Mouse (Mus musculus) hindbrain, embryonic 10.5 days (tissue): ENCODE results near the gene Vps8. TPM values are rescaled to one million over a fixed set of nuclear protein-coding genes. Genes with fewer than 3 reads are reported as not detected.
"Not testable (repeated sequence)": the region's sequence is repeated elsewhere in the genome, so short reads cannot be mapped to it uniquely, and the experiment has no call there.

ENCODE experiments used
- DNase-seq: peaks from one replicate; pipeline ENCODE4 v3.0.0-alpha.2; 2017; ENCODE audit warnings: low spot score
- H3K27ac ChIP-seq: fragments of 300-500 bp; sonication (generic); 2 replicates; pipeline ENCODE4 v1.5.1; 2016; ENCODE audit warnings: mild to moderate bottlenecking, moderate library complexity
- H3K27me3 ChIP-seq: fragments of 300-500 bp; sonication (generic); 2 replicates; pipeline ENCODE4 v1.6.1; 2016; ENCODE audit warnings: mild to moderate bottlenecking; ENCODE audit not compliant: poor library complexity, insufficient read depth, severe bottlenecking
- H3K36me3 ChIP-seq: fragments of 300-500 bp; sonication (generic); 2 replicates; pipeline ENCODE4 v1.6.1; 2016; ENCODE audit warnings: mild to moderate bottlenecking, moderate library complexity
- H3K4me1 ChIP-seq: fragments of 300-500 bp; sonication (generic); replicated peaks from 2 replicates; pipeline ENCODE4 v1.6.1; 2016; ENCODE audit warnings: mild to moderate bottlenecking
- H3K4me3 ChIP-seq: fragments of 300-500 bp; sonication (generic); 2 replicates; pipeline ENCODE4 v1.5.1; 2016; ENCODE audit warnings: mild to moderate bottlenecking, moderate library complexity
- H3K9me3 ChIP-seq: fragments of 300-500 bp; sonication (generic); 2 replicates; pipeline ENCODE4 v1.6.1; 2016; ENCODE audit warnings: mild to moderate bottlenecking, moderate library complexity
- WGBS: fragments of 180-500 bp; shearing (Covaris S2); methylation state at CpG from one replicate; pipeline ENCODE4 v1.1.7; 2016; 5-methylcytosine and 5-hydroxymethylcytosine counted together
- polyA plus RNA-seq: library from polyadenylated mRNA; unstranded; fragments of >200 nt; fragmentation: Nextera tagmentation; extraction: Ambion mirVana; gene quantifications from 2 replicates; pipeline ENCODE4 v1.2.1, GENCODE M21; 2016

Vps8 gene
- polyA plus RNA-seq, 1 experiment from 2014 or later = 23.8 TPM

- H3K36me3 ChIP-seq = peaks cover 23% of the 10 kb centered on the region
- no peaks in the 10 kb centered on the region for H3K27me3 ChIP-seq
- no peaks in the 10 kb centered on the region for H3K9me3 ChIP-seq
- DNase-seq = no peak
- H3K4me3 ChIP-seq = no peak overlapping the region
- H3K4me1 ChIP-seq = peaks cover 25% of the 10 kb centered on the region
- peak overlapping the region; percentile 57; the same call in 1 of the 2 replicates for H3K27ac ChIP-seq
- WGBS = 81% methylated on average over 3 of the region's 3 CpGs
Observed at GRCm38 (mm10) chr16:21645915-21646314, 223.0 kb downstream of the Vps8 start.

DNA sequence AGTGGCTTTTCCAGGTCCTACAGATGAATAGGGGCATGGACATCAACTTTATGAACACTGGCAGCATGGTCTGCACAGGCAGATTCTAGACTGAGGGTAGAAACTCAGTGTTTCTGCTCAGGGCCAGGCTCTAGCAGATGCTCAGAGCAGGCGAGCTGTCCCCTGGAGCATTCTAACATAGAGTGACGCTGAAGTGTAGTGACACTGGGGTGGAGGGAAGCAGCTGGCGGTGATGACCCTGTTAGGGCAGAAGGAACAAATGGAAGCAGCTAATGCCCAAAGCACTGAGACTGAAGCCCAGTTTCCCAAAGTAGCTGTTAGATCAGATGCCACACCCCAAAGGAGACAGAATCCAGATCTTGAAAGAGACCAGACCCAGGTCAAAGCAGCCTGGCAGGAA is 223.6 kb downstream of the Vps8 start:
- Histone ChIP-seq H3K27ac (peak overlapping the region; percentile 57), H3K4me3 (no peak overlapping the region), H3K36me3 (peaks cover 28% of the 10 kb centered on the region), H3K4me1 (peaks cover 23% of the 10 kb centered on the region), H3K27me3 (no peaks in the 10 kb centered on the region), H3K9me3 (no peaks in the 10 kb centered on the region)
- whole genome bisulfite sequencing = 73% methylated on average over 3 of the region's 3 CpGs
- no peak for DNase-seq

- no peaks in the 10 kb centered on the region for H3K9me3 ChIP-seq
- no peak for DNase-seq
- no peak overlapping the region for H3K27ac ChIP-seq
- no peak overlapping the region for H3K4me3 ChIP-seq
- H3K36me3 ChIP-seq = peaks cover 29% of the 10 kb centered on the region
- H3K27me3 ChIP-seq = no peaks in the 10 kb centered on the region
- peaks cover 24% of the 10 kb centered on the region for H3K4me1 ChIP-seq
- WGBS = 85% methylated on average over 4 of the region's 4 CpGs
Observed at GRCm38 (mm10) chr16:21648800-21649199, 225.9 kb downstream of the Vps8 start.

DNA sequence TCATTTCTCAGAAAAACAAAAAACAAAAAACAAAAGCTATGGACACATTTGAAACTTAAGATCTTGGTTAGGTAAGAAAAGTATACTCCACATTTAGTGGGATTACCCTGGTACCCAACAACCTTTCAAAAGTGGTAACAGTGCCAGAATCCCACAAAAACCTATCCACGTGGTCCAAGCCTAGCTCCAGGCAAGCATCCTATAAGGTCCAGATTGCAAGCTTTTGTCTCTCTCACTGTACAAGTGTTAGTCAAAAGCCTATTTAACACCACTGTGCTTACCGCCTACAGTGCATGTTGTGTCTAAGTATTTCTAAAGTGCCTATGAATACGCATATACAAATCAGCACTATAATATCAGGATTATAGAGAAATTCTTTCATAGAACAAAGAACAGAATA is 227.4 kb downstream of the Vps8 start:
- no peak for DNase-seq
- Histone ChIP-seq H3K36me3 (peaks cover 29% of the 10 kb centered on the region), H3K9me3 (no peaks in the 10 kb centered on the region), H3K4me3 (no peak overlapping the region), H3K27me3 (no peaks in the 10 kb centered on the region), H3K27ac (no peak overlapping the region), H3K4me1 (peaks cover 30% of the 10 kb centered on the region)
- WGBS = 92% methylated on average over 3 of the region's 3 CpGs

GRCm38 (mm10) chr16:21651161-21651560 is 228.2 kb downstream of the Vps8 start:
- H3K27ac ChIP-seq = no peak overlapping the region; the same call in 1 of the 2 replicates
- H3K4me1 ChIP-seq = peaks cover 36% of the 10 kb centered on the region
- WGBS = 79% methylated on average over 4 of the region's 4 CpGs
- no peak for DNase-seq
- H3K4me3 ChIP-seq = no peak overlapping the region
- H3K36me3 ChIP-seq = peaks cover 29% of the 10 kb centered on the region
- H3K27me3 ChIP-seq = no peaks in the 10 kb centered on the region
- no peaks in the 10 kb centered on the region for H3K9me3 ChIP-seq

GRCm38 (mm10) chr16:21653151-21653550 is 230.2 kb downstream of the Vps8 start:
- Histone ChIP-seq H3K27me3 (no peaks in the 10 kb centered on the region), H3K36me3 (peaks cover 38% of the 10 kb centered on the region), H3K9me3 (no peaks in the 10 kb centered on the region), H3K27ac (no peak overlapping the region), H3K4me1 (peaks cover 30% of the 10 kb centered on the region), H3K4me3 (no peak overlapping the region)
- 82% methylated on average over 15 of the region's 15 CpGs for WGBS
- DNase-seq = no peak

- Histone ChIP-seq H3K27me3 (no peaks in the 10 kb centered on the region), H3K27ac (peak overlapping the region; percentile 65), H3K36me3 (peaks cover 40% of the 10 kb centered on the region), H3K9me3 (0 out of 2 replicates have a peak, but pooled peaks cover 1% of the 10 kb centered on the region), H3K4me3 (no peak overlapping the region), H3K4me1 (peaks cover 30% of the 10 kb centered on the region)
- no peak for DNase-seq
- 48% methylated on average over 5 of the region's 5 CpGs for WGBS
Observed at GRCm38 (mm10) chr16:21654384-21654783, 231.5 kb downstream of the Vps8 start.

DNA sequence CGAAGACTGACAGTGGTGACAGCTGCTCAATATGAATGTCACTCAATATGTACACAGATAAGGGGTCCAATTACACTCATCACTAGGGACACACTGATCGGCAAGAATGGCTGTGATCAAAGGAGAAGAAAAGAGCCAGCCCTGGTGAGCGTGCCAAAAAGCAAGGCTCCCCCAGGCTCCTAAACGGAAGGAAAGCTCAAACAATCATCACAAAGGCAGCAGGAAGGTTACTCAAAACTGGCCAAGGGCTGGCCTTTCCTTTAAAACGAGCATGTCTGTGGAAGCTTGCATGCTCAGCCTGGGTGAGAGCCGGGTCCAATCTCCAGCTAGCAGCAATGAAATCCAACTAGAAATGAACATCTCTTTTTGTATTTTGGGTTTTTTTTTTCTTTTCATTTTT is 232.4 kb downstream of the Vps8 start:
- Histone ChIP-seq H3K4me1 (peaks cover 33% of the 10 kb centered on the region), H3K36me3 (peaks cover 40% of the 10 kb centered on the region), H3K27me3 (no peaks in the 10 kb centered on the region), H3K9me3 (0 out of 2 replicates have a peak, but pooled peaks cover 4% of the 10 kb centered on the region), H3K4me3 (no peak overlapping the region), H3K27ac (peak overlapping the region; percentile 65; the same call in 1 of the 2 replicates)
- WGBS = 33% methylated on average over 6 of the region's 6 CpGs
- DNase-seq = no peak

- DNase-seq = no peak
- H3K9me3 ChIP-seq = 0 out of 2 replicates have a peak, but pooled peaks cover 4% of the 10 kb centered on the region
- H3K36me3 ChIP-seq = peaks cover 40% of the 10 kb centered on the region
- no peaks in the 10 kb centered on the region for H3K27me3 ChIP-seq
- H3K4me3 ChIP-seq = no peak overlapping the region
- peak overlapping the region; percentile 62; the same call in 1 of the 2 replicates for H3K27ac ChIP-seq
- WGBS = 91% methylated on average over 9 of the region's 9 CpGs
- H3K4me1 ChIP-seq = peaks cover 39% of the 10 kb centered on the region
Observed at GRCm38 (mm10) chr16:21655961-21656360, 233.0 kb downstream of the Vps8 start.

- no peak for DNase-seq
- Histone ChIP-seq H3K27me3 (peaks cover 15% of the 10 kb centered on the region), H3K9me3 (peaks cover 8% of the 10 kb centered on the region; the same call in 1 of the 2 replicates), H3K4me1 (peaks cover 42% of the 10 kb centered on the region), H3K27ac (peak overlapping the region; percentile 57), H3K36me3 (peaks cover 1% of the 10 kb centered on the region; the same call in 1 of the 2 replicates), H3K4me3 (0 out of 2 replicates have a peak overlapping the region, but pooled peaks have one; percentile 4)
- WGBS = 8% methylated on average over 18 of the region's 18 CpGs
Observed at GRCm38 (mm10) chr16:21664633-21665363, 241.9 kb downstream of the Vps8 start.

GRCm38 (mm10) chr16:21665423-21665986 is 242.6 kb downstream of the Vps8 start:
- WGBS = 13% methylated on average over 4 of the region's 4 CpGs
- no peaks in the 10 kb centered on the region for H3K36me3 ChIP-seq
- H3K27me3 ChIP-seq = peaks cover 15% of the 10 kb centered on the region
- no peak for DNase-seq
- no peak overlapping the region for H3K4me3 ChIP-seq
- H3K27ac ChIP-seq = peak overlapping the region; percentile 45; the same call in 1 of the 2 replicates
- peaks cover 8% of the 10 kb centered on the region; the same call in 1 of the 2 replicates for H3K9me3 ChIP-seq
- peaks cover 37% of the 10 kb centered on the region for H3K4me1 ChIP-seq

GRCm38 (mm10) chr16:21671878-21672277 is 249.0 kb downstream of the Vps8 start:
- no peak overlapping the region for H3K4me3 ChIP-seq
- no peak for DNase-seq
- H3K4me1 ChIP-seq = no peaks in the 10 kb centered on the region
- H3K9me3 ChIP-seq = peaks cover 6% of the 10 kb centered on the region; the same call in 1 of the 2 replicates
- WGBS = 87% methylated on average over 4 of the region's 4 CpGs
- no peak overlapping the region for H3K27ac ChIP-seq
- peaks cover 11% of the 10 kb centered on the region for H3K36me3 ChIP-seq
- H3K27me3 ChIP-seq = no peaks in the 10 kb centered on the region

DNA sequence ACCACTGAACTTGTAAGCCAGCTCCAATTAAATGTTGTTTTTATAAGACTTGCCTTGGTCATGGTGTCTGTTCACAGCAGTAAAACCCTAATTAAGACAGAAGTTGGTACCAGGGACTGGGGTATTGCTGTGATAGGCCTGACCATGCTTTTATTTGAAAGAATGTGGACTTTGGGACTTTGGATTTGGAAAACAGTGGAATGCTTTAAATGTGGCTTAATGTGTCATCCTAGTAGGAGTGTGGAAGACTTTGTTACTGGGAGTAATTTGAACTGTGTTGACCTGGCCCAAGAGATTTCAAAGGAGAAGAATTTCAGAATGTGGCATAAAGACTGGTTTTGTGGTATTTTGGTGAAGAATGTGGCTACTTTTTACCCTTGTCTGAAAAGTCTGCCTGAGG is 250.1 kb downstream of the Vps8 start:
- H3K27me3 ChIP-seq, H3K9me3 ChIP-seq: not testable (repeated sequence)

More for the DNA sequence above, 250.1 kb downstream of the Vps8 start:
- not testable (repeated sequence) for DNase-seq, H3K4me1 ChIP-seq, H3K27ac ChIP-seq, H3K4me3 ChIP-seq
- peaks cover 19% of the 10 kb centered on the region for H3K36me3 ChIP-seq
